Mouse (Mus musculus): ENCODE data around the gene 1700012B07Rik. TPM values are rescaled to one million over a fixed set of nuclear protein-coding genes. Genes with fewer than 3 reads are reported as not detected.

1700012B07Rik gene
- polyA plus RNA-seq, 1 experiment from 2014 or later: not detected

DNA sequence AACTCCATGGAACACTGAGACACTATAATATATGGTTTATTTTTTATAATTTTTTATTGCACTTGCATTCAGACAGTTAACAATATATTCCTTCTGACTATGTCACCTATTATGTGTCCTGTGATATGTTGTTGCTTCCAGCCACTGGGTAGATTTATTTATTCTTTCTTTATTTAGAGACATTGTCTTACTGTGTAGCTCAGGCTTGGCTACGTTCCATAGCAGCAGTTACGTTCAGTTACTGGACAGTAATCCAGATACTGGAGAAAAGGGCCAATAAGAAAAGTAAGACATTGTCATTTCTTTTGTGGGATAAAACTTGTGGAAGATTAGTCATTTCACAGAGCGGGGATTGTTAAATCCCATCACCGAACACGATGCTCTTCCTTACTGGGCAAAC lies 2.5 kb upstream of the 1700012B07Rik start:
- H3K27me3 ChIP-seq: no peaks in the 10 kb centered on the region
- no peaks in the 10 kb centered on the region for H3K4me1 ChIP-seq
- H3K9me3 ChIP-seq: no peaks in the 10 kb centered on the region
- no peak overlapping the region for H3K27ac ChIP-seq (replicated peaks)
- H3K4me3 ChIP-seq: no peak overlapping the region
- ATAC-seq (replicated peaks): no peak
- H3K4me2 ChIP-seq (replicated peaks): no peak overlapping the region
- H3K36me3 ChIP-seq: no peaks in the 10 kb centered on the region
- H3K9ac ChIP-seq (replicated peaks): no peak overlapping the region
- WGBS: 73% methylated on average over 5 of the region's 5 CpGs

DNA sequence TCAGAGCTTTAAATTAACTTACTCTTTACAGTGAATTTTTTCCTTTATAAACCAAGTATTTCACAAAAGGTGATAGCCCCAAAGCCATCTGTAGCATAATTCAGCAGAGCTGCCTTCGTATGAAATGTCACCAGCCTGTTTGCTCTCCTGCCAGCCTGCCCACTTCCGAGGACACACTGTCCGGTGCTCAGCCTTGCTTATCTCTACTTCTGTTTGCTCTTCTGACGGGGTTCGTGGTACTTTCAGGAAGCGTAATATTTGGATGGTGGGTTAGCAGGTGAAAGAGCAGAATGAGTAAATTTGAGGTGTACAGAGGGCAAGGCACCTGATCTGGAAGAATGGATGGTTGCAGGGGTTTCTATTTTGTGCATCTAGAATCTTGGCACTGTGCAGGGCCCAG lies 5.6 kb downstream of the 1700012B07Rik start:
- no peaks in the 10 kb centered on the region for H3K9me3 ChIP-seq
- WGBS: 89% methylated on average over 6 of the region's 6 CpGs
- H3K36me3 ChIP-seq: no peaks in the 10 kb centered on the region
- ATAC-seq (replicated peaks): no peak
- H3K27me3 ChIP-seq: no peaks in the 10 kb centered on the region
- H3K4me3 ChIP-seq: no peak overlapping the region
- H3K4me2 ChIP-seq (replicated peaks): no peak overlapping the region
- H3K4me1 ChIP-seq: no peaks in the 10 kb centered on the region
- no peak overlapping the region for H3K9ac ChIP-seq (replicated peaks)
- no peak overlapping the region for H3K27ac ChIP-seq (replicated peaks)

DNA sequence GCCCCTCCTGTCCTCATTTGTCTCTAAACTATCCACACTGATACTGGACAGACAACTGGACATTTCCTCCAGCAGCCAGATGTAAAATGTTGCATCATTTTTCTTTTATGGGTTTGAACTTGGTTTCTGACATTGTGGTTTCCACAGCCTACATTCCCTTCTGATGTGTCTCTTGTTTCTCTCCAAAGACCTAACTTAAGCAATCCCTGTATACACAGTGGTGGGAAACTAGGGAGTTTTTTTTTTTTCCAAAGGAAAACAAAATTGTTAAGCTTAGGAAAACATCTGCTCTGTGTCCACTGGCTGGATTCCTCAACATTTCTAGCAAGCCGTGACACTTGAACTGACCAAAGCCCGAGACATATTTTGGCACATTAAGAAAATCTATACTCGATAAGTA lies 10.4 kb downstream of the 1700012B07Rik start:
- Histone ChIP-seq H3K9ac (replicated peaks) (no peak overlapping the region), H3K36me3 (no peaks in the 10 kb centered on the region), H3K4me3 (no peak overlapping the region), H3K9me3 (no peaks in the 10 kb centered on the region), H3K4me2 (replicated peaks) (no peak overlapping the region), H3K4me1 (no peaks in the 10 kb centered on the region), H3K27ac (replicated peaks) (no peak overlapping the region), H3K27me3 (no peaks in the 10 kb centered on the region)
- WGBS: 92% methylated on average over 3 of the region's 3 CpGs
- no peak for ATAC-seq (replicated peaks)

DNA sequence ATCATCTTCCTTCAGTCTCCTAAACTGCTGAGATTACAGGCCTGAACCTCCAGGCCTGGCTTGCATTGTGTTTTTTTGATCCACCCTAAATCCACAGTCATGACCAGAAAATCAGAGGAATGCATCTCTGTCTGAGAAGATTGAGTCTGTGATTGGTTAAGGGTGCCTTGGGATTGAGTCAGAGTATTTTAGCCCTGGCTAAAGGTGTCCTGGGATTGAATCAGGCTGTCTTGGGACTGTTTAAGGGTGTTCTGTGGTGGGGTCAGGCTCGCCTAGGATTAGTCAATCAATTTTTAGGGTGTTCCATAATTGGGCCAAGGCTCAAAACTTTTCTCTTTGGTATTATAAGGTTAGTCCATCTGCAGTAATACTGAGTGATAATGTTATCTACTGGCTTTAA lies 10.9 kb downstream of the 1700012B07Rik start:
- Histone ChIP-seq H3K4me1 (no peaks in the 10 kb centered on the region), H3K36me3 (no peaks in the 10 kb centered on the region), H3K9ac (replicated peaks) (no peak overlapping the region), H3K9me3 (no peaks in the 10 kb centered on the region), H3K27me3 (no peaks in the 10 kb centered on the region), H3K4me3 (no peak overlapping the region), H3K4me2 (replicated peaks) (no peak overlapping the region), H3K27ac (replicated peaks) (no peak overlapping the region)
- WGBS: 81% methylated on average over 1 of the region's 1 CpGs
- ATAC-seq (replicated peaks): no peak

DNA sequence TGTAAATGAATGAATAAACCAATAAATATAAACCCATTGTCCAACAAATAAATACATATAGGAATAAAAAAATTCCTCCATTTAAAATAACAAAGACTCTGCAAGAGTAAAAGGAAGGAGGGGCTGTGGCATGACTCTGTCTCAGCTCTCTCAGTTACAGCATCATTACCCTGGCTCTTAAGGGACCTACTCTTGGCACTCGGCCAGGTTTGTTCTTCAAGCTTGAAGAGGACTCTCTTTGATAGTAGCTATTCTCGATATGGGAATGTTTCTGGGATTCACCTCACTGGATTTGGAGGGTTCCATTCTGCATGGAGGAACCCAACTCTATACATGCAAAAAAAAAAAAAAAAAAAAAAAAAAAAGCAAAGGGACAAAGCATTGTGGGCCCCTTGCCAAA lies 16.1 kb downstream of the 1700012B07Rik start:
- ATAC-seq (replicated peaks): no peak
- Histone ChIP-seq H3K4me2 (replicated peaks) (no peak overlapping the region), H3K9ac (replicated peaks) (no peak overlapping the region), H3K36me3 (no peaks in the 10 kb centered on the region), H3K4me3 (no peak overlapping the region), H3K27ac (replicated peaks) (no peak overlapping the region), H3K4me1 (no peaks in the 10 kb centered on the region), H3K9me3 (no peaks in the 10 kb centered on the region), H3K27me3 (no peaks in the 10 kb centered on the region)
- 80% methylated on average over 2 of the region's 2 CpGs for WGBS

DNA sequence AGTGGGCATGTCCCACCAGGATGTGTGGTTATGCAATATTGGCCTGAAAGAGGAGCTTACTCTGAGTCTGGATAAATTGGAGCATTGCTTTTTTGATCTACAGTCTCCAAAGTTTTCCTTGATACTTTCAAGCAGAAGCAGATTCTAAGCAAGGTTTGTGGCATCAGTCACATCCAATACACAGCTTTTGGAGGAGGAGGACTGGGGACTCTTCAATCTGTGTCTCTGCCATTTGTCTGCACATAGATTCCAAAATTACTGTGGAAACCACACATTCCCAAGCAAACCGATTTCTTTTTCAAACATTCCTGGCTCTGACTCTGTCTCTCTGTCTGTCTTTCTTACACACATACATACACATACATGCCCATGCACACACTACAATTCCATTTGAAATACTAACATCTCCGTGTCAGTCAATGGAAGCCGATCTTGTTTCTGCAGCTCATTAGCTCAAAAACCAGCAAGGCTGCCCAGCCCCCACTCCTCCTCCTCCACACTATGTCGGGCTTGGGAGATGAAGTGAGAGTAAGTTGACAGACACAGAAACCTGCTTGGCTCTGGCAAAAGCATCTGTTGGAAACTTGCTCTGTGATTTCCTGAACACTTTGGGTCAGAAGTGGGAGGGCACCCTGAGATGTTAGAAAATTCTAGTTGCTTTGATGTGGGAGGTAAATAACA lies 18.5 kb downstream of the 1700012B07Rik start:
- H3K4me2 ChIP-seq (replicated peaks): no peak overlapping the region
- 52% methylated on average over 4 of the region's 4 CpGs for WGBS
- H3K36me3 ChIP-seq: no peaks in the 10 kb centered on the region
- no peaks in the 10 kb centered on the region for H3K4me1 ChIP-seq
- H3K27ac ChIP-seq (replicated peaks): no peak overlapping the region
- no peak overlapping the region for H3K9ac ChIP-seq (replicated peaks)
- H3K4me3 ChIP-seq: no peak overlapping the region
- H3K27me3 ChIP-seq: no peaks in the 10 kb centered on the region
- no peaks in the 10 kb centered on the region for H3K9me3 ChIP-seq
- no peak for ATAC-seq (replicated peaks)

DNA sequence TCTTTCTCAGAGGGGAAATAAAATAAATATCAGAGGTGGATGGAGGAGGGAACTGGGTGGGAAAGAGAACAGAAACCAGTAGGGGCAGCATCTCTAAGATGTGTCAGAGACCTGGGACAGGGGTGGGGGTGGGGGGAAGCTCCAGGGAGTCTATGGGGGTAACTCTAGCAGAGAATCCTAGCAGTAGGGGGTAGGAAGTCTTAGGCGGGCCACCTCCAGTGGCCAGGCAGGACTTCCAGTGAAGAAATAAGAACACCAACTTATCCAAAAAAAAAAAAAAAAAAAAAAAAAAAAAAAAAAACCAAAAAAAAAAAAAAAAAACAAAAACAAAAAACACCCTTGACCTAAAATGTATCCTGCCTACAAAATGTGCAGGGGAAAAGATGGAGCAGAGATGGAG lies 26.3 kb downstream of the 1700012B07Rik start:
- WGBS: 76% methylated on average over 1 of the region's 1 CpGs
- Histone ChIP-seq H3K27ac (replicated peaks) (no peak overlapping the region), H3K9ac (replicated peaks) (no peak overlapping the region), H3K9me3 (no peaks in the 10 kb centered on the region), H3K4me3 (no peak overlapping the region), H3K4me1 (no peaks in the 10 kb centered on the region), H3K27me3 (no peaks in the 10 kb centered on the region), H3K4me2 (replicated peaks) (no peak overlapping the region), H3K36me3 (no peaks in the 10 kb centered on the region)
- no peak for ATAC-seq (replicated peaks)

DNA sequence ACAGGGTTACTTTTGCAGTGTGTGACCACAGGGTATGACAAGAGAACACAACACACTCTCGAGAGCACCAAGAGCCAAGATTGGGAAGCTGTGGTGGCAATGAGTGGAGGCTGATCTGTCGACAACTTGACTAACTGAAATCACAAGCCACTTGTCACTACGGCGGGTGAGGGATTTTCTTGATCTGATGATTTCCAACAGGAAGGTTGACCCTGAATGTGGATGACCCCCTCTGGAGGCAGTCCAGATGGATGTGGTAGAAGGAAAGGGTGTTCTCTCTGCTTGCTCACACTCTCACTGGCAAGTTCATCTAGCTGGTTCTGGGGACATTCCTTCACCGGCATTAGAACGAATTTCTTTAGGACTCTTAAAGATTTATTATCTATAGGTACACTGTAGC lies 30.3 kb downstream of the 1700012B07Rik start:
- WGBS: 92% methylated on average over 6 of the region's 6 CpGs
- H3K4me2 ChIP-seq (replicated peaks): no peak overlapping the region
- H3K27me3 ChIP-seq: no peaks in the 10 kb centered on the region
- no peaks in the 10 kb centered on the region for H3K36me3 ChIP-seq
- ATAC-seq (replicated peaks): no peak
- no peak overlapping the region for H3K9ac ChIP-seq (replicated peaks)
- H3K4me1 ChIP-seq: no peaks in the 10 kb centered on the region
- no peaks in the 10 kb centered on the region for H3K9me3 ChIP-seq
- no peak overlapping the region for H3K27ac ChIP-seq (replicated peaks)
- no peak overlapping the region for H3K4me3 ChIP-seq

DNA sequence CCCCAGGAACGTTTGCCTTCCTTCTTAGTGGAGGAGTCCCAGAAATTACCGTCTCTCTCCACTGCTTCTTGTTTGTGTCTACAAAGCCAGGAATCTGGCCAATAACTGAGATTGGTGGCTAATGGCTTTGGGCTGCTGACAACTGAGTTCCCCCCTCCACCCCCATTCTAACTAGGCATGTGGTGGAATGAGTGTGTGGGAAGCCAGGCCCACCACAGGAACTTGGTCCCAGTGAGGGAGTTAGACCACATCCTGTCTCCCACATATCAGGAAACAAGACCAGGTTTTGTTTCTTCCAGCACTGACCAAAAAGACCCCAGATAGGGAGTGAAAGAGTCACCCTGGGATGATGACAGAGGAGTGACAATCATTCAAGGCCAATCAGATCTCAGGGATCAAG lies 32.3 kb downstream of the 1700012B07Rik start:
- Histone ChIP-seq H3K27me3 (no peaks in the 10 kb centered on the region), H3K9me3 (no peaks in the 10 kb centered on the region), H3K4me3 (no peak overlapping the region), H3K9ac (replicated peaks) (no peak overlapping the region), H3K4me1 (no peaks in the 10 kb centered on the region), H3K36me3 (no peaks in the 10 kb centered on the region), H3K27ac (replicated peaks) (no peak overlapping the region), H3K4me2 (replicated peaks) (no peak overlapping the region)
- WGBS: 76% methylated on average over 2 of the region's 2 CpGs
- ATAC-seq (replicated peaks): no peak

DNA sequence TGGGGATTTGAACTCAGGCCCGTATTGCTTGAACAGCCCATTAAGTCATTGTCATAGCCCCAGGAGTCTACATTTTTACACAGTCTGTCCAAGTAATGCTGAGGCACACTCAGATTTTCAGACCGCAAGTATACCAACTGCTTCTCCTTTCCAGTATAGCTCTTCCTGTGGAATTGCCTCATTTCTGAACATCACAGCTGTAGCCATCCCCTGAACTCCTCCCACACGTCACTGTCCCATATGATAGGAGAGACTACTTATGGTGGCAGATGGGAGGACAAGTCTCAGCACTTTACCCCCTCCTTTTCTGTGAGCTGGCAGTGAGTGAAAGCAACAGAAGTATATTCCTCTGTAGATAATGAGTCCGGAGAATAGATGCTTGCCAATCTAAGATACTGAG lies 34.3 kb downstream of the 1700012B07Rik start:
- H3K27ac ChIP-seq (replicated peaks): no peak overlapping the region
- no peaks in the 10 kb centered on the region for H3K27me3 ChIP-seq
- no peak for ATAC-seq (replicated peaks)
- no peak overlapping the region for H3K4me3 ChIP-seq
- no peaks in the 10 kb centered on the region for H3K4me1 ChIP-seq
- H3K36me3 ChIP-seq: no peaks in the 10 kb centered on the region
- H3K9me3 ChIP-seq: no peaks in the 10 kb centered on the region
- H3K9ac ChIP-seq (replicated peaks): no peak overlapping the region
- H3K4me2 ChIP-seq (replicated peaks): no peak overlapping the region
- 75% methylated on average over 4 of the region's 4 CpGs for WGBS

DNA sequence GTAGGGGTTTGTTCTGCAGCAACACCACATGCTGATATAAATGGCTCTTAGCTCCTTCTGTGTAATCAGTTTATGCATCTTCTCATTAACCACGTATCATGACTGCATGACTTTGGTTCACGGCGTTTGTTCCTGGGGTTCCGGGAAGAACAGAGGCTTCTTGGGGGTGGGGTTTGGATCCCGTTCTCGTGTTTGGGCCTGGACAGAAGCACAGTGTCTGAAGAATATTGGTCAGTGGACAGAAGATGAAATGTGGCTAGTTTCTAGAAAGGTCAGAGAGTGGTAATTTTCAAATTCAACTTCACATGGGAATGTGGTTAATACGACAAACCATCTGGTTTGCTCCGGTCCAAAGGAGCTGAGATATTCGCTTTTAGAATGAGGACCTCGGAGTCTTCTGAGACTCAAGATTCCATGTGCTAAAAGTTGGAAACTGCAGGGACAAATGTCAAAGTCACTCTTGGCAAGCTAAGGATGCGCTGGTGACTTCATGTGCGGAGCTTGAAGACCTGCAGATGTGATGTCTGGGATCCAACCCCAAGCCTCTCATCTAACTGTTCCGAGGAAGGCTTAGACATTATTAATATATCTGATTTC lies 35.3 kb downstream of the 1700012B07Rik start:
- no peak overlapping the region for H3K27ac ChIP-seq (replicated peaks)
- no peak overlapping the region for H3K4me2 ChIP-seq (replicated peaks)
- H3K4me3 ChIP-seq: no peak overlapping the region
- no peak for ATAC-seq (replicated peaks)
- H3K9me3 ChIP-seq: no peaks in the 10 kb centered on the region
- H3K9ac ChIP-seq (replicated peaks): no peak overlapping the region
- 93% methylated on average over 13 of the region's 13 CpGs for WGBS
- H3K4me1 ChIP-seq: no peaks in the 10 kb centered on the region
- H3K36me3 ChIP-seq: no peaks in the 10 kb centered on the region
- H3K27me3 ChIP-seq: no peaks in the 10 kb centered on the region

DNA sequence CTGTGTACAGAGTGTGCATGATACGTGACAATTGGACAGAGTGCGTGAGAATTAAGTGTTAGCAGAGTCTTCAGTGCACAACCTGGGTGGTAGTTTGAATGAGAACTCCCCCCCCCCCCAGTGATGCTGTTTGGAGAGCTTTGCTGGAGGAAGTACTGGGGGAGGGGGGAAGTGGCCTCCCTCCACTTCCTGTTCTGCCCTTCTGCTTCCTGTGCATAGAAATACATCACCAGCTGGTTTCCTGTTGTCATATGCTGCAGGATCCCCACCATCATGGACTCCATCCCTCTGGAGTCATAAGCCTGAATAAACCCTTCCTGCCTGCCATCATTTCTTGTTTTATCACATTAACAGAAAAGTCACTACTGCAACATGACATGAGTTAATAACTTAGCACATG lies 35.9 kb downstream of the 1700012B07Rik start:
- WGBS: 93% methylated on average over 2 of the region's 2 CpGs
- Histone ChIP-seq H3K9me3 (no peaks in the 10 kb centered on the region), H3K4me2 (replicated peaks) (no peak overlapping the region)

DNA sequence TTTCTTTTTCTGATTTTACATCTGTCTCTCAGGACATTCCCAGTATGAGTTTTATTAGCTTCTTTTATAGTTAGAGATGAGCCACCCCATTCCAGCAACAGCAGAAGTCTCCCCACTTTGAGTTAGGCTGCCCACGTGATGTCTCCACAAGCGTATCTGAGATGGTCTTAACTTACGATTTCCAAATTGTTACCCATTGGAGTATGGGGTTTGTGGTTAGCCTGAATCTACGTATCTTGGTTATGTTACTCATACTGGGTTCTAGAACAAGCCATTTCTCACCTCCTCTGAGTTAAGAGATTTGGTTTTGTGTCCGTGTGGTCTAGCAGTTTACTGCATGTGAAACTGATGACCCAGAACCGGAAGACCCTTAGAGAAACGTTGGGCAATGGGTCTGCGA lies 37.6 kb downstream of the 1700012B07Rik start:
- Histone ChIP-seq H3K27ac (replicated peaks) (no peak overlapping the region), H3K27me3 (no peaks in the 10 kb centered on the region), H3K4me3 (no peak overlapping the region), H3K36me3 (no peaks in the 10 kb centered on the region), H3K9me3 (no peaks in the 10 kb centered on the region), H3K9ac (replicated peaks) (no peak overlapping the region), H3K4me2 (replicated peaks) (no peak overlapping the region), H3K4me1 (0 out of 2 replicates have a peak, but pooled peaks cover 3% of the 10 kb centered on the region)
- no peak for ATAC-seq (replicated peaks)
- WGBS: 91% methylated on average over 8 of the region's 8 CpGs

More for the DNA sequence above, 35.9 kb downstream of the 1700012B07Rik start:
- Histone ChIP-seq H3K36me3 (no peaks in the 10 kb centered on the region), H3K9ac (replicated peaks) (no peak overlapping the region), H3K4me3 (no peak overlapping the region), H3K4me1 (no peaks in the 10 kb centered on the region), H3K27ac (replicated peaks) (no peak overlapping the region), H3K27me3 (no peaks in the 10 kb centered on the region)
- ATAC-seq (replicated peaks): no peak
